Mouse (Mus musculus): ENCODE measurements around the gene Mrvi1.

The Mrvi1 gene

DNA sequence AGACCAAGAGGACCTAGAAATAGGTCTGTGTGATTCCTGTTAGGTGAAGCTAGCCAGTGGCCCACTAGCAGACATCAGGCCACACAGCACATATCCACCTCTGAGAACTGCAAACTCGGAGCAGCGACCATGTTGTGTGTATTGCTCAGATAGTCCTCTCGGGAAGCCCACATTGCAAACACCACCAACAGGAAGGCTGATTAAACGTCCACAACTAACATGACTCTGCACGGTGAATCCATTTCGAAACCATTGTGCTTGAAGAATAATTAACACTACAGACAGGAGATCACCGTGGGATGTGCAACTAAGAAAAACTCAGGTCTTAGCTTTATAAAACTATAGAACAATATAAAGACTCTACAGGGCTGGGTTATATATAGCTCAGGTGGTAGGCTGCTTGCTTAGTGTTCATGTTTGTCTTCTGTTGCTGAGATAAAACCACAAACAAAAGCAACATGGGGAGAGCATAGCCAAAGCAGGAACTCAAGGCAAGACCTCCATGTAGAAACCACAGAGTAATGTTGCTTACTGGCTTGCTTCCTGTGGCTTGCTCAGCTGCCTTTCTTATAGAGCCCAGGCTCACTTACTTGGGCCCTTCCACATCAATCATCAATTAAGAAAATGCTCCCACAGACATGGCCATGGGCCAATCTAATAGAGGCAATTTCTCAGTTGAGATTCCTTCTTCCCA lies 4.4 kb downstream of the Mrvi1 start:
- DNase-seq: no peak

GRCm38 (mm10) chr7:110973450-110973849 lies 8.8 kb downstream of the Mrvi1 start:
- DNase-seq: no peak

DNA sequence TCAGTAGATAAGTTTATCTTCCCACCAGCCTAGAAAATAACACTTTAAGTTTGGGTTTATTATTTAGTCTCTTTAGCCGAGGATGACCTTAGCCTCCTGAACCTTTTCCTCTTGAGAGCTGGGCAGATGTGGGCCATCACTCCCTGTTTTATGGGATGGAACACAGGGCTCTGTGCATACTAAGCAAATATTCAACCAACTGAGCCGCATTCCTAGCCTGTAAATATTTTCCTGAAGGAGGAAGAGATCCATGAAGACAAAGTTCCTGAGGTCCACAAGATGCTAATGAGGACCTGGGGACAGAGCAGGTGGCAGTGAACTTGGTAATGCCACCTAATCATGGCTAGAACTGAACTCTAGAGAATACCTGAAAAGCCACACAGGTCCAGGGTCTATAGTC lies 9.5 kb downstream of the Mrvi1 start:
- no peak for DNase-seq

- DNase-seq: no peak
These were observed 14.9 kb downstream of the Mrvi1 start for GRCm38 (mm10) chr7:110967373-110967772.

DNA sequence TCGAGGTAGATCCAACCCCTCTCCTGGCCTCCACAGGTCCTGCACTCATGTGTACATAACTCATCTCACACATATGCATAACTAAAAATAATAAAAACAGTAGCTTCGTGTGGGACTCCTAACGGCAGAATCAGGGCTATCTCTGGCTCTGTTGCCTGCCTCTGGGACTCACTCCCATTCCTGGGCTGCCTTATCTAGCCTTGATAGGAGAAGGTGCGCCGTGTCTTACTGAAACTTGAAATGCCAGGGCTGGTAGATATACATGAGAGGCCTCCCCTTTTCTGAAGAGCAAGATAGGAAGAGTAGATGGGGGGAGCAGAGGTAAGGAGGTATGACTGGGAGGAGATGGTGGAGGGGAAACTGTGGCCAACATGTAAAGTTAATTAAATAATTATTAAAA lies 15.4 kb downstream of the Mrvi1 start:
- DNase-seq: no peak

DNA sequence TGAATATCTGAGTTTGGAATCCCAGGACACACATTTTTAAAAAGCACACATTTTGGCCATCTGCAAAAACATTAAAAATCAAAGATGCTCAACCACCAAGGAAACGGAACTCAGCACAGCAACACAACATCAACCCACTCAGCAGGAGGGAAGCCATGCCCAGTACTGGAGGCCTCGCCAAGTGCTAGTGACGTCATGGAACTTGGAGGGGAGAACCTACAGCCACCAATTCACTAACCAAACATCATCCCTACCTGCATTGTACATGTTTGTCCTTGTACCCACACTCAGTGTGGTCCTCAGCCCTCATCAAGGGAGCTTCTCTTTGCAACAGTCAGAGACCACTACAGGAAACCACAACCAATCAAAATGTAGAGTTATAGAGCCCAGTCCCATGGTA lies 16.9 kb downstream of the Mrvi1 start:
- DNase-seq: no peak

- DNase-seq: no peak
These were observed 18.6 kb downstream of the Mrvi1 start for GRCm38 (mm10) chr7:110963655-110963997.

GRCm38 (mm10) chr7:110962943-110963654 lies 19.2 kb downstream of the Mrvi1 start:
- no peak for DNase-seq

DNA sequence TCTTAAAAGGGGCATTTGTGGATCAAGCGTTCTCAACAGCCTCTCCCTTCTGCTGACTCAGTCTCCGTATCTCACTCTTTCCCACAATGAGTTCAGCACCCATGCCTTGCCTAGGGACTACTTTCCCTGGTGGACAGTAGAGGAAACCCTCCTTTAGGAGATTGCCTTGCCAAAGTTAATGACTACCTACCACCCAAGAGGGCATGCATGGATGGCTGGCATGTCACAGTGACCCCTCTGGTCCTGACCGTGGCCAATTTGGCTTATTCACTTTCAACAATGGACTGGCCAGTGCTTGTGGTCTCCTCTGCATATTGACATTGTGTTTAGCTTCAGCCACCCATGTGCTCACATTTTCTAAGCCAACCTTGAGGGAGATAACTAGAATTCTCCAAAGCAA lies 19.8 kb downstream of the Mrvi1 start:
- DNase-seq: no peak

DNA sequence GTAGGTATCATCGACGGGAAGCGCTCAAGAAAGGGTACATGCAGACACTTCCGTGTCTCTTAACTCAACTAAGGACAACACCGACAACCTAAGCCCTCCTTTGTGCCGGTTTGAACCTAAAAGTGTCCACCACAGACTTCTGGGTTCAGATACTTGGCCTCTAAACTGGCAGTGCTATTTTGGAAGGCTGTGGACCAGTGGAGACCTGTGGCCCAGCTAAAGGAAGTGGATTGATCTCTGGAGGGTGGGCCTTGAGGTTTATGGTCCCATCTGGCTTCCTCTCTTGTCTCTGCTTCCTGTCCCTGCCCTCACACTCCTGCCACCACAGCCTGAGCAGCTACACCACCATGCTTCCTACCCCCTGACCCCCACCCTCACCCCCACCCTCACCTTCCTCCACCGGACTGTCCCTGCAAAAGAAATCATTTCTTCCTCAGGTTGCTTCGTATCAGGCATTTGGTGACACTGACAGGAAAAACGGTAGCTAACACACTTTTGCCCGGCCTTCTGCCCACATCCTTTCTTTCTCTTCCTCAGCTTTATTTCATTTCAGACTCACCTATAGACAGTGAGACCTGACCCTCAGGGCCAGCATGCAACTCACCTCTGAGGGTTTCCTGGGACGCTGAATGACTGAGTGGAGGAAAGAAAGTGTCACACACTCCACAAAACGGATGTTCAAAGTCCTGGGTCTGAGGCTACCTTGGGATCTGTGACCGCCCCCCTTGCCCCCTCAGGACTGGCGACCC lies 25.7 kb downstream of the Mrvi1 start:
- no peak for DNase-seq

- DNase-seq: no peak
These were observed 26.7 kb downstream of the Mrvi1 start for GRCm38 (mm10) chr7:110955576-110955975.

GRCm38 (mm10) chr7:110954072-110954858 lies 28.0 kb downstream of the Mrvi1 start:
- DNase-seq: no peak

DNA sequence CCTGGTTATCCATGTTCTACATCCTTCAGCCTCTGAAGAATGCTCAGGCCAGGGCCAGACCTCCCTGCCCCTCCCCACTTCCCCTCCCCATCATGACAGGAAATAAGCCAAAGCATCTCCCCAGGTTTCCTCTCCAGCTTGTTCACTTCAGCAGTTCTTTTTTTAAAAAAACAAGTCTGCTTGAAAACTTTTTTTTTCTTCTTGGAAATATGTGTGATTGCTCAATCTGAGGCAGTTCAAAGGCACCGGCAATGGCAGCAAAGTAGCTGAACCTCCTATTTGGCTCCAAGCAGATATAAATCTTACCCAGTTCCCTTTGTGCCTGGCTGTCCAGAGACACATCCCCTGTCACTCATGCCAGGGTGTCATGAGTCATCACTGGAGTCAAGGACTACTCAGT lies 29.1 kb downstream of the Mrvi1 start:
- peak in 1 of 2 experiments; percentile 51 for DNase-seq

DNA sequence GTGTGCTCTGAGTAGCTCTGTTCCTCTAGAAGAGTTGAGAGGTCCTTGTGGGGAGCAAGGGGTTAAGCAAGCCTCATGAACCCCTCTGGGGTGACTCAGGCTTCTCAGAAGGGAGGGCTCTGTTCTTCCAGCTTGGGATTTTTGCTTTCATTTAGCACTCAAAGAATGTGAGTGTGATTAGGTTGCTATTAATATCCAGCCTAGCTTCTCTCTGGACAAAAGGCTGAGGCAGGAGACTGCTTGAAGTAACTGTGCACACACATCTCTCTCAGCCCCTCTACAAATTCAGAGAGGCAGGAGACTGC lies 31.7 kb downstream of the Mrvi1 start:
- no peak for DNase-seq

DNA sequence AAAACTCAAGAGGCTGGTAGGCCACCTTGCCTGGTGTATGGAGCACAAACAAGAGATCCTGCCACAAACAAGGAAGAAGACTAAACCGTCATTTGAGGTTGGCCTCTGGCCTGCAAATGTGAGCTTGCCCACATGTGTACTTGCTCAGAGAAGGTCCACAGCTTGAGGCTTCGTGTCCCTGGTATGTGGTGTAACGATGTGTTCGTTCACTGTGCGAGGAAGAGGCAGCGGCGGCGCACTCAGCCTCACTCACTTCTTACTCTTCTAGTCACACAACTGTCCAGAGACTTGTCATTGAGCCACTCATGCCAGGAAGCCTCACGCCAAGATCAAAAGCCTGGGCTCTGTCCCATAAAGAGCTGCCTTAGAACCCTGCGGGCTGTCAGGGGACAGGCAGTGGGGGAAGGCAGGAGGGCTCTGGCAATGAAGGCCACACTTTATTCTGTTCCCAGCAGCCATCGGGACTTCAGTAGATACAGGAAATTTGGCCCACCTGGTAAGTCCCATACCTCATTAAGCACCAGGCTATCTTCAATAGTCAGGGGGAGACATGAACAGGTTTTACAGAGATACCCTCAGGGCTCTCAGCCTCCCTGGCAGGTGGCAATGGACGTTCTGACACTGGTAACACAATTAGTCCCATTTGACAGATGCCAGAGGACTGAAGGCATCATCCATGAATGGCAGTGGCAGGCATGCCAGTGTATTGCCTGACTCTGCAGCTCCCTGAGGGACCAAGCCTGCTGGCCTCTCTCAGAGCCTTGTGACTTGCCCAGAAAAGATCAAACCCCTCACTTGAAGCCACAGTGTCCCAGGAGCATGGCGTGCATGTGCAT lies 32.3 kb downstream of the Mrvi1 start:
- no peak for DNase-seq

- DNase-seq: peak in 1 of 2 experiments; percentile 21
These were observed 33.7 kb downstream of the Mrvi1 start for GRCm38 (mm10) chr7:110948579-110948978.

GRCm38 (mm10) chr7:110947616-110948015 lies 34.6 kb downstream of the Mrvi1 start:
- DNase-seq: no peak

DNA sequence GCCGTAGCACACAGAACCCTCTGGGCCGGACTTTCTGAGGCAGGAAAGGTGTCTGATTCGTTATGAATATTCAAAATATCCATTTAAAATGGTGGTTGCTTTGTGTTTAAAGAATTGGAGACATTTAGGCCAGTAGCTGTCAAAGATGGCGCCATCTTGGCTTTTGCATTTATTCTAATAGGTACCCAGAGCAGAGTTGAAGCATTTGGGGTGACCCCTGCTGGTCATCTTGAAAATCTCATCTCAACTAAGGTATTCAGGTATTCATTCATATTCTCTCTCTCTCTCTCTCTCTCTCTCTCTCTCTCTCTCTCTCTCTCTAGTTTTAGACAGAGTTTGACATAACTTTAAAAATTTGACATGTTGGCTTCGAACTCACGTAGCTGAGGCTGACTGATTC lies 35.5 kb downstream of the Mrvi1 start:
- DNase-seq: peak in 1 of 2 experiments; percentile 35

- no peak for DNase-seq
These were observed 37.9 kb downstream of the Mrvi1 start for GRCm38 (mm10) chr7:110944321-110944720.

DNA sequence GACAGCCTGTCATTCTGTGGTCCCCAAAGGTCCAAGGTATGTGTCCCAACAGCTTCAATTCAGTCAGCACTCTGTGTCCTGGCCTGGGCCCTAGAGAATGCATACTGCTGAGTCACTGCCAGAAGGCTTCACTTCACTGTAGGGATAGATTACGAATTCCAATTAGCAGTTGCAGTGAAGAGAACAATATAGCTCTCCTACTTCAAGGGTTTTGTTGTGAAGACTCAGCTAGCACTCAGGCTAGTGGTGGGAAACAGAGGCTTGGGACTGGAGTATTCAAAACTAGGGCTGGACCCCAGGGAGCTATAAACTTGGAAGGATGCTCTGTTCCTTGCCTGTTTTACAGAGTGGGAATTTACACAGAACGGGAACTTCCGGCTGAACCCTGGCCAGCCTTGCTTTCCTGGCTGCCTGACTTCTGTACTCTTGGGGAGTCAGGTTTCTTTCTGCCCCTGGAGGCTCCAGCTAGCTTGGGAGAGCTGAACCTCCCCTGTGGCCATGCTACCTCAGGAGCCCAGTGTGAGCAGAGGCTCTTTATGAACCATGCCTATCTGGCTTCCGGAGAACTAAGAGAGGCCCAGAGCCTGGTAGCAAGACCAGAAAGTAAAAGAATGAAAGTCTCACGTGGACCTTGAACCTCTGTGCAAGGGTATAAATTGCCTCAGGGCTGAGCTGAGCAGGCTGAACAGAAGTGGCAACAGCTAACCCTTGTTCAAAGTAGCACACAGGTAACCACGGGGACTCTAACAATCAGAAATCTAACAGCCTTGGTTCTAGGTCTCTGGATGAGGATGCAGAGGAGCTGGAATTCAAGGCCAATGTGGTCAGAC lies 40.3 kb downstream of the Mrvi1 start:
- DNase-seq: no peak

DNA sequence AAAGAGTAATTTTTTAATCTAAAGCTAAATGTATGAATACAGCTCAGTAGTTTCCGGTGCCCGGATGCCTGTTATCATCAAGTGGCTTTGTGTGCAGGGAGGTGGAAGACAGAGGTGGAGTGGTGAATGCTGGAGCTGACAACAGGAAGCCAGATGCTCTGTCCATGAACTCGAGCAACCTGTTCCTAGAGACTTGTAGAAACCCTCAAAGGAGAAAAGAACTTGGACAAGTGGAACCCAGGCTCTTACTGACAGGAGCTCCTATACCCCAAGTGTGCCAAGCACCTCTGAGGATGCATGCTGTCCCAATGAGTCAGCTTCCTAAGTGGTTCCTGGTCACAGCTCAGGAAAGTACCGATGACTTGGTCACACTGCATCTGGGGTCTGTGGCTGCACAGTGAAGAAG lies 41.1 kb downstream of the Mrvi1 start:
- DNase-seq: peak; percentile 54 to 65
